Mouse (Mus musculus) liver, postnatal 0 days (tissue): ENCODE data around the gene Naa80.

ENCODE experiments used
- CTCF ChIP-seq: sonication (generic); IDR thresholded peaks from 2 replicates; pipeline ENCODE4 v1.5.1; 2016; ENCODE audit warnings: antibody characterized with exemption, low read depth
- EP300 ChIP-seq: IDR thresholded peaks from 2 replicates; pipeline ENCODE4 v1.6.1; 2016; ENCODE audit warnings: antibody characterized with exemption, low read depth, mild to moderate bottlenecking

- TF ChIP-seq CTCF (no peak), EP300 (no peak)
These were observed 40.5 kb upstream of the Naa80 start for GRCm38 (mm10) chr9:107538231-107538630.
